14 mouse cellular contexts compared by ENCODE assay signal in the genomic region with DNA sequence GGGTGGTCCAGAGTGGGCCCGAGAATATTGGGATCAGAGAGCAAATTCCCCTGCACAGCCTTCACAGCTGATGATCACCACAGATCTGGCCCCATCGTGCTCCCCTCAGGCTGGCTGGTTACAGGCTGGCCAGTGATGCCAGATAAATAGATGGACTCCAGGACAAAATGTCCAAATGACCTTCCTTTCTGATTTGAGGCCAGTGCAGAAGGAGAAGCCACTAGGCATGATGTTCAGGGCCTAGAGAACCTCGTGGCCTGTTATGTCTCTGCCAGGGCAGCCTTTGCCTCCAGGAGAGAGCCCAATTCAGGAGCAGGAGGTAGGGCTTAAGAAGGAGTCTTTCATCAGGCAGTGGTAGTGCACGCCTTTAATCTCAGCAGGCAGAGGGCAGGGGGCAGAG. TPM values are rescaled to one million over a fixed set of nuclear protein-coding genes. Genes with fewer than 3 reads are reported as not detected.
DNase-seq lines count a peak whose midpoint lies in the region; ATAC-seq and TF ChIP-seq lines count a peak whose summit lies in the region.
"Had no signal": no experiment of that assay in that cellular context is flagged by ENCODE, and none has a peak within 500 bp of the region (broad histone marks: within the 10 kb centered on the region; RNA-seq: fewer than 3 reads in every experiment).

No protein-coding gene starts in this region.

- no peaks in the 10 kb centered on the region for H3K79me2 ChIP-seq in heart, adult 2 months (replicated peaks; ENCODE audit: control insufficient read depth, insufficient read depth, low read length)

- ATAC-seq in heart, embryonic 11.5 days (replicated peaks; ENCODE audit: insufficient number of reproducible peaks, low FRiP score, low TSS enrichment), result no peak
- ATAC-seq in hindbrain, embryonic 13.5 days (ENCODE audit: low FRiP score), result no peak
- ATAC-seq in hindbrain, embryonic 12.5 days (ENCODE audit: low FRiP score), result no peak
- ATAC-seq in lung, embryonic 16.5 days (ENCODE audit: low read depth), result peak; percentile 9; the same call in 1 of the 2 replicates
- ATAC-seq in stomach, postnatal 0 days (ENCODE audit: low FRiP score, low TSS enrichment), result no peak
- ATAC-seq: inflammation-experienced regulatory T-cells, adult 6 months had no signal

- no peak overlapping the region for H3K9ac ChIP-seq in heart, adult 2 months (ENCODE audit: low read depth, low read length)
- no peak overlapping the region for H3K9ac ChIP-seq in heart, embryonic 11.5 days (ENCODE audit: low read depth, low read length)
- 0 out of 2 replicates have a peak overlapping the region, but pooled peaks have one; percentile 0 for H3K9ac ChIP-seq in hindbrain, embryonic 13.5 days
- H3K9ac ChIP-seq in hindbrain, embryonic 12.5 days, result no peak overlapping the region
- H3K9ac ChIP-seq in lung, embryonic 16.5 days (ENCODE audit: low read length), result no peak overlapping the region
- no peak overlapping the region for H3K9ac ChIP-seq in stomach, postnatal 0 days (ENCODE audit: low read length)
- H3K9ac ChIP-seq: forebrain, embryonic 12.5 days; liver, embryonic 14.5 days had no signal

- TF ChIP-seq EP300 in heart, adult 2 months (IDR thresholded peaks at IDR 0.05; ENCODE audit: insufficient read depth, low read depth, low read length), result 0 out of 2 replicates have a peak, but pooled peaks have one; percentile 46
- no peak for TF ChIP-seq EP300 in stomach, postnatal 0 days (optimal IDR thresholded peaks at IDR 0.05)

- H3K9me3 ChIP-seq in heart, embryonic 11.5 days (replicated peaks; ENCODE audit: control insufficient read depth, low read length), result no peaks in the 10 kb centered on the region
- no peaks in the 10 kb centered on the region for H3K9me3 ChIP-seq in hindbrain, embryonic 13.5 days
- no peaks in the 10 kb centered on the region for H3K9me3 ChIP-seq in hindbrain, embryonic 12.5 days (replicated peaks)
- no peaks in the 10 kb centered on the region for H3K9me3 ChIP-seq in lung, embryonic 16.5 days (ENCODE audit: control insufficient read depth, low read length)
- H3K9me3 ChIP-seq in stomach, postnatal 0 days (ENCODE audit: control insufficient read depth, low read length), result no peaks in the 10 kb centered on the region
- H3K9me3 ChIP-seq: forebrain, embryonic 12.5 days; limb, embryonic 10.5 days had no signal

- 52% methylated on average over 4 of the region's 4 CpGs for WGBS in heart, adult 2 months
- 66% methylated on average over 4 of the region's 4 CpGs for WGBS in heart, embryonic 11.5 days (ENCODE audit: insufficient replicate concordance)
- 70% methylated on average over 4 of the region's 4 CpGs for WGBS in hindbrain, embryonic 13.5 days
- WGBS in hindbrain, embryonic 12.5 days, result 55% methylated on average over 4 of the region's 4 CpGs
- WGBS in lung, embryonic 16.5 days, result 74% methylated on average over 4 of the region's 4 CpGs
- WGBS in stomach, postnatal 0 days, result 69% methylated on average over 4 of the region's 4 CpGs

- H3K4me2 ChIP-seq in heart, embryonic 11.5 days, result no peak overlapping the region
- no peak overlapping the region for H3K4me2 ChIP-seq in hindbrain, embryonic 13.5 days
- H3K4me2 ChIP-seq in hindbrain, embryonic 12.5 days (replicated peaks), result no peak overlapping the region
- H3K4me2 ChIP-seq in lung, embryonic 16.5 days (ENCODE audit: low read depth, low read length), result no peak overlapping the region
- H3K4me2 ChIP-seq in stomach, postnatal 0 days (replicated peaks; ENCODE audit: low read depth), result no peak overlapping the region
- H3K4me2 ChIP-seq: forebrain, embryonic 12.5 days; midbrain, embryonic 11.5 days had no signal

- TF ChIP-seq CTCF in heart, adult 2 months (IDR thresholded peaks at IDR 0.05), result no peak
- TF ChIP-seq CTCF in stomach, postnatal 0 days (IDR thresholded peaks at IDR 0.05; ENCODE audit: low read depth), result no peak

- peak overlapping the region; percentile 90 for H3K27ac ChIP-seq in heart, adult 2 months
- no peak overlapping the region for H3K27ac ChIP-seq in heart, embryonic 11.5 days (ENCODE audit: low read depth, low read length)
- H3K27ac ChIP-seq in hindbrain, embryonic 13.5 days, result no peak overlapping the region
- no peak overlapping the region for H3K27ac ChIP-seq in hindbrain, embryonic 12.5 days
- H3K27ac ChIP-seq in lung, embryonic 16.5 days (ENCODE audit: low read length), result no peak overlapping the region; the same call in 1 of the 2 replicates
- H3K27ac ChIP-seq in stomach, postnatal 0 days (replicated peaks), result peak overlapping the region; percentile 56; the same call in 1 of the 2 replicates
- H3K27ac ChIP-seq: forebrain, embryonic 12.5 days; limb, embryonic 10.5 days; liver, embryonic 14.5 days had no signal

- intact Hi-C loops in heart, adult 2 months (cut with DNase I), result no loop called here

- no peak for TF ChIP-seq POLR2A in heart, adult 2 months (IDR thresholded peaks at IDR 0.05; ENCODE audit: insufficient read depth, low read depth, low read length)

- H3K36me3 ChIP-seq in heart, adult 2 months (ENCODE audit: control insufficient read depth, insufficient read depth, low read length), result no peaks in the 10 kb centered on the region
- no peaks in the 10 kb centered on the region for H3K36me3 ChIP-seq in heart, embryonic 11.5 days (ENCODE audit: control insufficient read depth, insufficient read depth, low read length)
- no peaks in the 10 kb centered on the region for H3K36me3 ChIP-seq in hindbrain, embryonic 13.5 days
- H3K36me3 ChIP-seq in hindbrain, embryonic 12.5 days, result no peaks in the 10 kb centered on the region
- H3K36me3 ChIP-seq in lung, embryonic 16.5 days (ENCODE audit: control insufficient read depth, insufficient read depth, low read length), result no peaks in the 10 kb centered on the region
- H3K36me3 ChIP-seq in stomach, postnatal 0 days (ENCODE audit: control insufficient read depth, insufficient read depth, low read length), result no peaks in the 10 kb centered on the region
- H3K36me3 ChIP-seq: forebrain, embryonic 12.5 days; limb, embryonic 10.5 days had no signal

- peak in 1 of 2 experiments; percentile 23 for DNase-seq in heart, adult 2 months
- no peak for DNase-seq in lung, adult 18-20 months
- DNase-seq in stomach, postnatal 0 days (ENCODE audit: low spot score), result no peak
- DNase-seq: embryo, embryonic 11 days; thymus, postnatal 36 days had no signal

- peaks cover 19% of the 10 kb centered on the region for H3K4me1 ChIP-seq in heart, adult 2 months (ENCODE audit: control insufficient read depth, insufficient read depth, low read length)
- peaks cover 12% of the 10 kb centered on the region for H3K4me1 ChIP-seq in heart, embryonic 11.5 days (ENCODE audit: control insufficient read depth, insufficient read depth, low read length)
- peaks cover 11% of the 10 kb centered on the region for H3K4me1 ChIP-seq in hindbrain, embryonic 13.5 days (replicated peaks)
- peaks cover 10% of the 10 kb centered on the region for H3K4me1 ChIP-seq in hindbrain, embryonic 12.5 days
- peaks cover 5% of the 10 kb centered on the region for H3K4me1 ChIP-seq in lung, embryonic 16.5 days (replicated peaks; ENCODE audit: control insufficient read depth, insufficient read depth, low read length)
- H3K4me1 ChIP-seq in stomach, postnatal 0 days (replicated peaks; ENCODE audit: control insufficient read depth, insufficient read depth), result peaks cover 4% of the 10 kb centered on the region; the same call in 1 of the 2 replicates

- no peaks in the 10 kb centered on the region for H3K27me3 ChIP-seq in heart, adult 2 months (ENCODE audit: control insufficient read depth, insufficient read depth, low read length)
- no peaks in the 10 kb centered on the region for H3K27me3 ChIP-seq in heart, embryonic 11.5 days (ENCODE audit: control insufficient read depth, insufficient read depth, low read length)
- 0 out of 2 replicates have a peak, but pooled peaks cover 2% of the 10 kb centered on the region for H3K27me3 ChIP-seq in hindbrain, embryonic 13.5 days
- H3K27me3 ChIP-seq in hindbrain, embryonic 12.5 days, result no peaks in the 10 kb centered on the region
- H3K27me3 ChIP-seq in lung, embryonic 16.5 days (ENCODE audit: control insufficient read depth, insufficient read depth, low read depth, low read length), result no peaks in the 10 kb centered on the region
- H3K27me3 ChIP-seq in stomach, postnatal 0 days (ENCODE audit: control insufficient read depth, insufficient read depth, low read length), result no peaks in the 10 kb centered on the region
- H3K27me3 ChIP-seq: forebrain, embryonic 12.5 days had no signal

- H3K4me3 ChIP-seq in heart, adult 2 months, result no peak overlapping the region
- no peak overlapping the region for H3K4me3 ChIP-seq in heart, embryonic 11.5 days (ENCODE audit: low read depth, low read length)
- H3K4me3 ChIP-seq in hindbrain, embryonic 13.5 days, result no peak overlapping the region
- H3K4me3 ChIP-seq in hindbrain, embryonic 12.5 days, result no peak overlapping the region
- H3K4me3 ChIP-seq in lung, embryonic 16.5 days (ENCODE audit: low read length), result no peak overlapping the region
- no peak overlapping the region for H3K4me3 ChIP-seq in stomach, postnatal 0 days (ENCODE audit: low read depth, low read length)
- H3K4me3 ChIP-seq: forebrain, embryonic 12.5 days; limb, embryonic 10.5 days had no signal

RNA-seq across cellular contexts. Expression of gene Adarb1, which starts 17.3 kb away (rescaled TPM):
- 10 to 100 TPM; 17.1 to 17.2 TPM for total RNA-seq in heart, adult 2 months (2021)
- polyA plus RNA-seq in heart, adult 2 months (2012; rRNA removed), result 11.4 and 17.2 TPM in 2 replicates
- polyA plus RNA-seq in heart, embryonic 11.5 days (2014; fragmentation: Nextera tagmentation; extraction: Ambion mirVana), result 8.7 and 8.8 TPM in 2 replicates
- 12.0 and 13.4 TPM in 2 replicates for polyA plus RNA-seq in hindbrain, embryonic 13.5 days (2015; fragmentation: Nextera tagmentation; extraction: Ambion mirVana)
- polyA plus RNA-seq in hindbrain, embryonic 12.5 days (2016; fragmentation: Nextera tagmentation; extraction: Ambion mirVana), result 10.3 and 10.6 TPM in 2 replicates
- 34.1 and 36.6 TPM in 2 replicates for polyA plus RNA-seq in lung, embryonic 16.5 days (2015; fragmentation: Nextera tagmentation; extraction: Ambion mirVana)
- polyA plus RNA-seq in stomach, postnatal 0 days (2015; fragmentation: Nextera tagmentation; extraction: Ambion mirVana), result 5.6 and 6.9 TPM in 2 replicates

Comparison
In these comparisons a context has a peak if more than half of its experiments do, and no peak if none do; other contexts are left out.
1. H3K27ac ChIP-seq: peak in heart, adult 2 months (single experiment) and stomach, postnatal 0 days (single experiment); none in heart, embryonic 11.5 days (single experiment), hindbrain, embryonic 13.5 days (single experiment), hindbrain, embryonic 12.5 days (single experiment) and lung, embryonic 16.5 days (single experiment).